In the genomic region with DNA sequence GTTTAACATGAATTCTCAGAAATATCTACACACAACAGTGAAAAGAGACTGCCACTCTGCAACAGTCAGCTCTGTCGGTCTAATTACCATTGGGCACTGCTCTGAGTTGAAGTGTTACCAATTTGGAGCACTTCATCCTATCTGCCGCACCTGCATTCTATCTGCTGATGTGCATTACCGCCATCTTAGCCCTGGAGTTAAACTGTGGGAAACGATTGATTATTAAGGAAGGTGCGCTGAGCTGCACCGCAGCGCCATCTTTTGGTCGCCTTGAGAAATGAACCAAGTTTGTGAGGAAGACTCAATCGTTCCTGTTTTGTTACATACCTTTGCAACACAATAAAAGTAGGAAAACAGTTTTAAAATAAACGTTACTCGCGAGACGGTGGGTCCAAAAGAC, we compare ENCODE assay signal across 8 mouse cellular contexts.
DNase-seq lines count a peak whose midpoint lies in the region; ATAC-seq and TF ChIP-seq lines count a peak whose summit lies in the region.

No protein-coding gene starts in this region.

- H3K9ac ChIP-seq in forebrain, embryonic 12.5 days, result no peak overlapping the region
- no peak overlapping the region for H3K9ac ChIP-seq in midbrain, embryonic 15.5 days

- peak; percentile 53 for TF ChIP-seq CTCF in kidney, adult 2 months (conservative IDR thresholded peaks at IDR 0.05; ENCODE audit: insufficient read depth, insufficient read length, low read depth, low read length)

- no peak for DNase-seq in kidney, adult 2 months
- DNase-seq in kidney, adult 11 months, result no peak
- peak; percentile 14 for DNase-seq in adrenal gland, postnatal 14 days
- peak; percentile 18 to 61 for DNase-seq in layer of hippocampus, adult 8-10 months (ENCODE audit: low spot score in 2 of 2)
- DNase-seq in spleen, postnatal 4 days (ENCODE audit: low spot score in 2 of 2), result no peak

- 8% methylated on average over 13 of the region's 13 CpGs for WGBS in kidney, adult 2 months
- 5% methylated on average over 13 of the region's 13 CpGs for WGBS in forebrain, embryonic 12.5 days
- 5% methylated on average over 13 of the region's 13 CpGs for WGBS in midbrain, embryonic 15.5 days

- H3K4me2 ChIP-seq in forebrain, embryonic 12.5 days, result no peak overlapping the region
- H3K4me2 ChIP-seq in midbrain, embryonic 15.5 days, result peak overlapping the region; percentile 31; the same call in 1 of the 2 replicates

- no peaks in the 10 kb centered on the region for H3K27me3 ChIP-seq in kidney, adult 2 months (replicated peaks; ENCODE audit: control insufficient read depth, insufficient read depth, low read length)
- H3K27me3 ChIP-seq in forebrain, embryonic 12.5 days, result no peaks in the 10 kb centered on the region
- H3K27me3 ChIP-seq in midbrain, embryonic 15.5 days (replicated peaks), result no peaks in the 10 kb centered on the region

- no peak for TF ChIP-seq POLR2A in kidney, adult 2 months (IDR thresholded peaks at IDR 0.05; ENCODE audit: low read depth, low read length)

- H3K36me3 ChIP-seq in kidney, adult 2 months (ENCODE audit: control insufficient read depth, insufficient read depth, low read length), result no peaks in the 10 kb centered on the region
- no peaks in the 10 kb centered on the region for H3K36me3 ChIP-seq in forebrain, embryonic 12.5 days (replicated peaks)
- no peaks in the 10 kb centered on the region for H3K36me3 ChIP-seq in midbrain, embryonic 15.5 days (replicated peaks)

- ATAC-seq in forebrain, embryonic 12.5 days (ENCODE audit: low FRiP score), result peak; percentile 86
- ATAC-seq in midbrain, embryonic 15.5 days (replicated peaks), result peak; percentile 91
- ATAC-seq in granulocyte monocyte progenitor cell, adult 5-6 weeks (replicated peaks; ENCODE audit: poor library complexity, severe bottlenecking), result no peak

- no peak overlapping the region for H3K4me3 ChIP-seq in kidney, adult 2 months (ENCODE audit: insufficient read depth, low read depth, low read length)
- no peak overlapping the region for H3K4me3 ChIP-seq in forebrain, embryonic 12.5 days (replicated peaks)
- no peak overlapping the region for H3K4me3 ChIP-seq in midbrain, embryonic 15.5 days

- H3K4me1 ChIP-seq in kidney, adult 2 months (ENCODE audit: control insufficient read depth, insufficient read depth, low read length), result no peaks in the 10 kb centered on the region
- H3K4me1 ChIP-seq in forebrain, embryonic 12.5 days, result no peaks in the 10 kb centered on the region
- H3K4me1 ChIP-seq in midbrain, embryonic 15.5 days, result peaks cover 5% of the 10 kb centered on the region; the same call in 1 of the 2 replicates

- H3K27ac ChIP-seq in kidney, adult 2 months (ENCODE audit: insufficient read depth, low read depth, low read length), result no peak overlapping the region
- no peak overlapping the region for H3K27ac ChIP-seq in forebrain, embryonic 12.5 days
- no peak overlapping the region for H3K27ac ChIP-seq in midbrain, embryonic 15.5 days

- H3K9me3 ChIP-seq in forebrain, embryonic 12.5 days, result no peaks in the 10 kb centered on the region
- no peaks in the 10 kb centered on the region for H3K9me3 ChIP-seq in midbrain, embryonic 15.5 days

Comparison
In these comparisons a context has a peak if more than half of its experiments do, and no peak if none do; other contexts are left out.
1. DNase-seq: peak in adrenal gland, postnatal 14 days (single experiment) and layer of hippocampus, adult 8-10 months (2 of 2); none in kidney, adult 2 months (single experiment), kidney, adult 11 months (single experiment) and spleen, postnatal 4 days (0 of 2).